Mouse (Mus musculus) megakaryocyte, embryonic 14.5 days (primary cell): Measurements from ENCODE around the gene Rpp25l. TPM values are rescaled to one million over a fixed set of nuclear protein-coding genes. Genes with fewer than 3 reads are reported as not detected.
A peak's percentile ranks its signal among the peaks of the same experiment; 100 is the strongest.

Experiments
- H3K27me3 ChIP-seq: replicated peaks from 2 replicates; pipeline ENCODE3; 2012; ENCODE audit warnings: inconsistent platforms
- H3K36me3 ChIP-seq: replicated peaks from 2 replicates; pipeline ENCODE3; 2012; ENCODE audit warnings: low read length, inconsistent platforms, mixed read lengths
- H3K4me1 ChIP-seq: 2 replicates; pipeline ENCODE4 v1.6.1; 2012; ENCODE audit warnings: inconsistent platforms
- H3K4me3 ChIP-seq: replicated peaks from 2 replicates; pipeline ENCODE3; 2012; ENCODE audit warnings: moderate library complexity, mild to moderate bottlenecking, inconsistent platforms
- H3K9me3 ChIP-seq: 2 replicates; pipeline ENCODE4 v1.6.1; 2012; ENCODE audit warnings: inconsistent platforms
- FLI1 ChIP-seq: IDR thresholded peaks from 2 replicates; pipeline ENCODE4 v1.6.1; 2012; ENCODE audit warnings: low read length, inconsistent platforms, mixed read lengths
- GATA1 ChIP-seq: IDR thresholded peaks from 3 replicates; pipeline ENCODE4 v1.6.1; 2012; ENCODE audit warnings: mixed read lengths, low read length, inconsistent platforms, borderline replicate concordance
- polyA plus RNA-seq: library from polyadenylated mRNA; stranded (reverse); fragments of >175 nt; gene quantifications from 2 replicates; pipeline ENCODE4 v1.2.3, GENCODE M21; 2012; ENCODE audit warnings: low replicate concordance; ENCODE audit not compliant: insufficient read depth

Rpp25l gene
- polyA plus RNA-seq, 1 experiment, result 51.7 TPM

- Histone ChIP-seq H3K27me3 (peaks cover 61% of the 10 kb centered on the region), H3K36me3 (no peaks in the 10 kb centered on the region)
- TF ChIP-seq GATA1, result no peak
- no peak for TF ChIP-seq FLI1
These were observed 32.2 kb downstream of the Rpp25l start for GRCm38 (mm10) chr4:41681176-41681575.

GRCm38 (mm10) chr4:41679291-41679690 is 34.0 kb downstream of the Rpp25l start:
- H3K36me3 ChIP-seq, result no peaks in the 10 kb centered on the region
- peaks cover 77% of the 10 kb centered on the region for H3K27me3 ChIP-seq
- no peaks in the 10 kb centered on the region for H3K4me1 ChIP-seq
- no peak for TF ChIP-seq GATA1
- TF ChIP-seq FLI1, result no peak
- H3K9me3 ChIP-seq, result no peaks in the 10 kb centered on the region
- H3K4me3 ChIP-seq, result no peak overlapping the region

More at GRCm38 (mm10) chr4:41681176-41681575, 32.2 kb downstream of the Rpp25l start:
- H3K9me3 ChIP-seq, result no peaks in the 10 kb centered on the region
- H3K4me1 ChIP-seq, result no peaks in the 10 kb centered on the region
- H3K4me3 ChIP-seq, result no peak overlapping the region

- Histone ChIP-seq H3K4me1 (no peaks in the 10 kb centered on the region), H3K36me3 (no peaks in the 10 kb centered on the region), H3K4me3 (no peak overlapping the region), H3K27me3 (peaks cover 81% of the 10 kb centered on the region), H3K9me3 (no peaks in the 10 kb centered on the region)
- TF ChIP-seq FLI1, result no peak
These were observed 34.5 kb downstream of the Rpp25l start for GRCm38 (mm10) chr4:41678863-41679262.

GRCm38 (mm10) chr4:41677006-41677629 is 36.2 kb downstream of the Rpp25l start:
- Histone ChIP-seq H3K9me3 (no peaks in the 10 kb centered on the region), H3K27me3 (peaks cover 89% of the 10 kb centered on the region), H3K36me3 (no peaks in the 10 kb centered on the region), H3K4me3 (no peak overlapping the region), H3K4me1 (no peaks in the 10 kb centered on the region)
- TF ChIP-seq GATA1, result no peak
- no peak for TF ChIP-seq FLI1

- Histone ChIP-seq H3K27me3 (peaks cover 90% of the 10 kb centered on the region), H3K4me3 (peak overlapping the region; percentile 38), H3K4me1 (no peaks in the 10 kb centered on the region), H3K36me3 (no peaks in the 10 kb centered on the region), H3K9me3 (no peaks in the 10 kb centered on the region)
- TF ChIP-seq FLI1 (no peak), GATA1 (no peak)
These were observed 36.9 kb downstream of the Rpp25l start for GRCm38 (mm10) chr4:41676248-41677005.

- Histone ChIP-seq H3K4me3 (no peak overlapping the region), H3K4me1 (no peaks in the 10 kb centered on the region), H3K27me3 (peaks cover 82% of the 10 kb centered on the region), H3K9me3 (no peaks in the 10 kb centered on the region), H3K36me3 (no peaks in the 10 kb centered on the region)
- TF ChIP-seq GATA1, result no peak
These were observed 40.1 kb downstream of the Rpp25l start for GRCm38 (mm10) chr4:41673186-41673585.

- no peak for TF ChIP-seq FLI1
- TF ChIP-seq GATA1, result no peak
- Histone ChIP-seq H3K36me3 (no peaks in the 10 kb centered on the region), H3K9me3 (no peaks in the 10 kb centered on the region), H3K4me1 (no peaks in the 10 kb centered on the region), H3K4me3 (no peak overlapping the region), H3K27me3 (peaks cover 80% of the 10 kb centered on the region)
These were observed 40.8 kb downstream of the Rpp25l start for GRCm38 (mm10) chr4:41672522-41672963.

GRCm38 (mm10) chr4:41671963-41672480 is 41.3 kb downstream of the Rpp25l start:
- Histone ChIP-seq H3K4me1 (no peaks in the 10 kb centered on the region), H3K9me3 (no peaks in the 10 kb centered on the region), H3K4me3 (no peak overlapping the region), H3K27me3 (peaks cover 77% of the 10 kb centered on the region), H3K36me3 (no peaks in the 10 kb centered on the region)
- TF ChIP-seq FLI1 (no peak), GATA1 (no peak)

- Histone ChIP-seq H3K4me3 (no peak overlapping the region), H3K27me3 (peaks cover 76% of the 10 kb centered on the region), H3K9me3 (no peaks in the 10 kb centered on the region), H3K36me3 (no peaks in the 10 kb centered on the region), H3K4me1 (no peaks in the 10 kb centered on the region)
- TF ChIP-seq GATA1 (no peak), FLI1 (no peak)
These were observed 41.8 kb downstream of the Rpp25l start for GRCm38 (mm10) chr4:41671500-41671899.

- Histone ChIP-seq H3K36me3 (no peaks in the 10 kb centered on the region), H3K4me1 (no peaks in the 10 kb centered on the region), H3K9me3 (no peaks in the 10 kb centered on the region), H3K4me3 (no peak overlapping the region), H3K27me3 (peaks cover 73% of the 10 kb centered on the region)
- TF ChIP-seq GATA1 (no peak), FLI1 (no peak)
These were observed 42.5 kb downstream of the Rpp25l start for GRCm38 (mm10) chr4:41670836-41671235.

GRCm38 (mm10) chr4:41666646-41667045 is 46.7 kb downstream of the Rpp25l start:
- Histone ChIP-seq H3K9me3 (no peaks in the 10 kb centered on the region), H3K27me3 (peaks cover 74% of the 10 kb centered on the region), H3K36me3 (no peaks in the 10 kb centered on the region), H3K4me3 (no peak overlapping the region), H3K4me1 (peaks cover 7% of the 10 kb centered on the region; the same call in 1 of the 2 replicates)
- no peak for TF ChIP-seq GATA1
- no peak for TF ChIP-seq FLI1
